Mouse (Mus musculus): ENCODE data around the gene Gpr141.
"Not testable (repeated sequence)": the region's sequence is repeated elsewhere in the genome, so short reads cannot be mapped to it uniquely, and the experiment has no call there.

Gene Gpr141

DNA sequence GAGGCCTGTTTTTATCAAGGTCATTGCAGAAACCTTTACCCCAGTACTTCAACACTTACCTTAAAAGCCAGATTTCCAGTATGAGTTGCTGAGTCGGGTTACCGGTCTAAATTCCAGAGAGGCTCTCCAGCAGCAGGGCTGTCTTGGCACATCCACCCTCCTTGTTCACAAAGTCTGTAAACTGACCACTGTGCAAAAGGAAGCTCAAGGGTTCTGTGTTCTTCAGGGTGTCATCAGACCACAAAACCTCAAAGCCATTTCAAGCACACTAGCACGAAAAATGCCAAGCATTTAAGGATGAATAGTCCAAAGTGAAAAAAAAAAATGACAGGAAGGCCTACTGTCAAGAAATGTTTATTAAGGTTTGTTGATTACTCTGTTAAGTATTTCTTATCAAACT lies at the start of gene Gpr141:
TSS of gene Gpr141 (minus strand) at position 187 of the 400 bp plus-strand sequence.
- no peak for DNase-seq (ENCODE audit: low read depth, low spot score)

GRCm38 (mm10) chr13:19864241-19864640 lies 40.2 kb upstream of the Gpr141 start:
- DNase-seq (ENCODE audit: low read depth, low spot score), result no peak

GRCm38 (mm10) chr13:19854629-19855333 lies 30.7 kb upstream of the Gpr141 start:
- no peak for DNase-seq (ENCODE audit: low read depth, low spot score)

- no peak for DNase-seq (ENCODE audit: low read depth, low spot score)
Measured at GRCm38 (mm10) chr13:19854049-19854448, 30.0 kb upstream of the Gpr141 start.

GRCm38 (mm10) chr13:19843448-19843847 lies 19.4 kb upstream of the Gpr141 start:
- DNase-seq (ENCODE audit: low read depth, low spot score), result no peak

GRCm38 (mm10) chr13:19842707-19843106 lies 18.6 kb upstream of the Gpr141 start:
- no peak for DNase-seq (ENCODE audit: low read depth, low spot score)

DNA sequence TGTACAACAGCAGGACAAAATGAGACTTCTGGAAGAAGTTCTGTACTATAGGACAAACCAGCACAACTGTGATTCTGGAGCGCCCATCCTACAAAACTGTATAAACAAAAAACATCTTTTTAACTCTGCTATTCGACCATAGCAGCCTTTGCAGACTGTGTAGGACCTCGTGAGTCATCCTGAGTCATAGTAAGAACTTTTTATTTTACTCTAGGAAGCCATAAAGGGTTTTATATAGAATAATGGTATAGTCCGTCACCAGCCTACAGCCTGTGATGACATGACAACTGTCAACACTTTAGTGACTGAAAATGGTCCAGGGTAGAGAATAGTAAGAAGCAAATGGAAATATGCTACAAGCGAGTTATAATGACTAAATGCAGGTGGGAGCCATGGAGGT lies 17.6 kb upstream of the Gpr141 start:
- peak; percentile 14 for DNase-seq (ENCODE audit: low read depth, low spot score)

GRCm38 (mm10) chr13:19840206-19840605 lies 16.1 kb upstream of the Gpr141 start:
- DNase-seq (ENCODE audit: low read depth, low spot score), result peak; percentile 6

GRCm38 (mm10) chr13:19830560-19830959 lies 6.5 kb upstream of the Gpr141 start:
- no peak for DNase-seq (ENCODE audit: low read depth, low spot score)

DNA sequence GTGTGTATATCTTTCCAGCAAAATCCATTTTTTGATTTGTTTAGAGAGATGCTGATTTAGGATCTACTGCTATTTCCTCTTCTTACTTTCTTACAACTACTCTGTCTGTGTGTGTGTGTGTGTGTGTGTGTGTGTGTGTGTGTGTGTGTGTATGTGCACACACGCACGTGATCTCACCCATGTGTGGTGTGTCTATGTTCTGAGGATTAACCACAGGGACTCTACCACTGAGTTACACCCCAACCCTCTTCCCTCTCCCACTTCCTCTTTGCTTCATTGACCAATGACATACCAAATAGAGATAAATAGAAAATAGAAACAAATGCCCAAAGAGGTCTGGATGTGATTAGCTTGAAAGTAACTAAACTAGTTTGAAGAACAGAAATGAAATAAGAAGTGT lies 4.0 kb upstream of the Gpr141 start:
- DNase-seq (ENCODE audit: low read depth, low spot score), result no peak

- no peak for DNase-seq (ENCODE audit: low read depth, low spot score)
Measured at GRCm38 (mm10) chr13:19821639-19822038, 2.4 kb downstream of the Gpr141 start.

DNA sequence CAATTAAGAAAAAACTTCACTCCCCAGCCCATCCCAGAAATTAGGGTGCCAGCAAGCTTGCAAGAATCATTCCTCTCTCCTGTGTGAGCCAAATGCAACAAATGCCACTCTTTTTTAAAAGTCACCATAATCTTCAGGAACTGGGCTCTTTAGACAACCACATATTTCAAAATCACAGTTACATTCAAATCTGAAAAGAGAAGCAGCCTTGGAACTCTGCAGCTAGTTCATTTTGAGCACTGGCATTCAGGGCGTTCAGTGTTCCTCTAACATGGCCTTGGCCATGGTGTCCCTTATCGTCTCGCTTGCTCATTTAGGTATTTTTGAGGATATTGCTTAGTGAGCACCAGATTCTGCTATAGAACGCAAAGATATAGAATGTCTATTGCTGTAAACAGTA lies 4.1 kb downstream of the Gpr141 start:
- no peak for DNase-seq (ENCODE audit: low read depth, low spot score)

GRCm38 (mm10) chr13:19819243-19819642 lies 4.8 kb downstream of the Gpr141 start:
- DNase-seq (ENCODE audit: low read depth, low spot score), result no peak

GRCm38 (mm10) chr13:19794942-19795341 lies 29.1 kb downstream of the Gpr141 start:
- peak; percentile 11 for DNase-seq (ENCODE audit: low read depth, low spot score)

- DNase-seq (ENCODE audit: low read depth, low spot score), result no peak
Measured at GRCm38 (mm10) chr13:19794486-19794885, 29.6 kb downstream of the Gpr141 start.

DNA sequence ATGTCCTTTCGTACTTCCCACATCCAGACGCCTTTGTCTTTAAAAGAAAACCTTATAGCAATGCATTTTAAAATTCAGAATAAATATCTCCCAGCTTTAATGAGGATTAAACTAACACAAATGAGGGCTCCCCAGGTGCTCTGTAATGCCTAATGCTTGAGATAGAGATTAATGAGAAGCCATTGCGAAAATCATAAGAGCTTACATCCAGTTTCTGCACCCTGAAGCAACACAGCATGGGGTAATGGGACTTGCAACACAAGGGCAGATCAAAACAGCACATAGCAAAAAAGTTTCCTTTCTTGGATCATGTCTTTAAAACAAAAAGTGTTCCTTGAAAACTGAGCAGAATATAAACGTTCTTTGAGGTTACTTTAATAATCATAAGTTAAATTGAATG lies 30.3 kb downstream of the Gpr141 start:
- peak; percentile 10 for DNase-seq (ENCODE audit: low read depth, low spot score)

DNA sequence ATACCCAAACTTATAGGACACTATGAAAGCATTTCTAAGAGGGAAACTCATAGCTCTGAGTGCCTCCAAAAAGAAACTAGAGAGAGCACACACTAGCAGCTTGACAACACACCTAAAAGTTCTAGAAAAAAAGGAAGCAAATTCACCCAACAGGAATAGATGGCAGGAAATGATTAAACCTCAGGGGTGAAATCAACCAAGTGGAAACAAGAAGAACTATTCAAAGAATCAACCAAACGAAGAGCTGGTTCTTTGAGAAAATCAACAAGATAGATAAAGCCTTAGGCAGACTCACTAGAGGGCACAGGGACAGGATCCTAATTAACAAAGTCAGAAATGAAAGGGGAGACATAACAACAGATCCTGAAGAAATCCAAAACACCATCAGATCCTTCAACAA lies 36.1 kb downstream of the Gpr141 start:
- DNase-seq (ENCODE audit: low read depth, low spot score), result not testable (repeated sequence)

DNA sequence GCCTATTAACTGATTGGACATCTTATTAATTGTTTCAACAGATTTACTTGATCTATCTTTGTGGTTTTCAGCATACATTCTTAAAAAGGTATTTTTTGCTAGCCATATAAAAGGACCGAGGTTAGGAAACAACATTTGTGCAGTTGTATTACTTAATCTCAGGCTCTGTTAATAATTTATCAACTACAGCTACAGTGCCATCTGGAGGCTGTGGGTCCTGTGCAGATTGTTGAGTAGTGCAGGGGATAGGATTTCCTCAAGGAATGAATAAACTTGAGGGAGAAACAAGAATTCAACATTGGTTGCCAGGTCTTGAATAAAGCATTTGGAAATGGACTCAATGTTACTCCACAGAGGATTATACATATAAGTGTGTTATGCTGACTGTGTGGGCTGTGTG lies 53.9 kb downstream of the Gpr141 start:
- peak; percentile 7 for DNase-seq (ENCODE audit: low read depth, low spot score)

DNA sequence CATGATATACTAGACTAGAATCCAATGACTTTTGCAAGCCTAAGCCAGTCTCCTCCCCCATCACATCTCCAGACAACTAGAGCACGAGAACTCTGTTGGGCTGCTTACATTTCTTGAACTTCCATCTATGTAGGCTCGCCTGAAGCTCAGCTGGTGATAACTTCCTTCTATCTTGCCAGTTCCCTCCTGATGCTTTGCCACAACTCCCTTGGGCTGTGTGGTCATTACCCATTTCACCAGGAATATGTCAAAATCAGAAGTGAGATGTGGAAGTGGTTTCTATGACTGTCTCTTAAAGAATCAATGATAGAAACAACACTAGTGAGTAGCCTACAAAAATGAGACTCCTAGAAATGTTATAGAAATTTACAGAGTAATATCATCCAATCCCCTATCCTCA lies 56.9 kb downstream of the Gpr141 start:
- DNase-seq (ENCODE audit: low read depth, low spot score), result no peak

DNA sequence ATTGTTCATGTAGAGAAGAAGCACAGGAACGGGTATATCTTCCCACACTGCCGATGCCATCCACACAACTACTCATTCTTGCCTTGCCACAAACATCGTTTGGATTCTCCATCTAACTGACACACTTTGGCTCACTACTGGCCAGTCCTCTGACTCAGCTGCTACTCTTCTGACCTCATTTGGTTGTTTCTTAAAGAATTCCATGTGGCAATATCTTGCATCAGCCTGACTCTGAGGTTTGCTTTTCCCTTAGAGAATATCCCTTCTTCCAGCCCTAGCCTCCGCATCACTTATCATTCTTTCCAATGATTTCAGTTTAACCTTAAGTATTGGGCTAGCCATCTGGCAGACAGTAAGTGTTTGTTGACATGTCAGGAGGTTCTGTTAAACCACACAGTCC lies 59.8 kb downstream of the Gpr141 start:
- no peak for DNase-seq (ENCODE audit: low read depth, low spot score)

GRCm38 (mm10) chr13:19763211-19763610 lies 60.8 kb downstream of the Gpr141 start:
- no peak for DNase-seq (ENCODE audit: low read depth, low spot score)

- no peak for DNase-seq (ENCODE audit: low read depth, low spot score)
Measured at GRCm38 (mm10) chr13:19745741-19746140, 78.3 kb downstream of the Gpr141 start.

DNA sequence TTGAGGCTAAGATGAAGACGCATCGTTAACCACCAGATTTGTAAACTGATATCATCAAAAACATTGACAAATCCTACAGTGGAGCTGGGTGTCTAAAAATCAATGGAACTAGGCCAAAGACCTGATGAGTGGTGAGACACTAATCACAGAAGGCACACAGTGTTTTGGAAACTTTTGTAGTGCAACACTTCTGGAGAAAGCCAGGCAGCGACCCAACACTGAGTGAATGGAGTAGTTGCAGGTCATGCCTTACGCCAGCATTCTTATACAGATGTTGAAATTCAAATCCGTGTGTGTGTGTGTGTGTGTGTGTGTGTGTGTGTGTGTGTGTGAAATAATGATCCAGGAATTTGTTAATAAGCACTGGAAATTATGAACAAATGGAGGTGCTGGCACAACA lies 79.5 kb downstream of the Gpr141 start:
- DNase-seq (ENCODE audit: low read depth, low spot score), result no peak

DNA sequence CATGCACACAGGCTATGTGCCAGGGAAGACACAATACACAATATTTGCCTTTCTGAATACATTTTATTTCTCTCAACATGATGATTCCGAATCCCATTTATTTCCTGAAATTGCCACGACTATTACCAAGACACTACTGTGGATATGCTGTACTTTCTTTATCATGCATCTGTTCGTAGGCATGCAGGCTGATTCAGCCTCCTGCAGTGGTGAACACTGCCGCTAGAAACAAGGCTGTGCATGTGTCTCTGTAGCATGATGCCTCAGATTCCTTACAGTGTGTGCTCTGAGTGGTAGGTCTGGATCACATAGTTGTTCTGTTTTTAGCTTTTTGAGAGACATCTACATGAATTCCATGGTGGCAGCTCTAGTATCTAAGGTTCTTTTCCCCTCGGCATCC lies 89.5 kb downstream of the Gpr141 start:
- peak; percentile 50 for DNase-seq (ENCODE audit: low read depth, low spot score)
